Mouse (Mus musculus): ENCODE measurements at regions not wholly inside any gene's neighbourhood (a gene's known extent, or its start where the extent isn't known, plus 50 kb on each side); places are given as distances from the start of the nearest gene placed in this dataset.

DNA sequence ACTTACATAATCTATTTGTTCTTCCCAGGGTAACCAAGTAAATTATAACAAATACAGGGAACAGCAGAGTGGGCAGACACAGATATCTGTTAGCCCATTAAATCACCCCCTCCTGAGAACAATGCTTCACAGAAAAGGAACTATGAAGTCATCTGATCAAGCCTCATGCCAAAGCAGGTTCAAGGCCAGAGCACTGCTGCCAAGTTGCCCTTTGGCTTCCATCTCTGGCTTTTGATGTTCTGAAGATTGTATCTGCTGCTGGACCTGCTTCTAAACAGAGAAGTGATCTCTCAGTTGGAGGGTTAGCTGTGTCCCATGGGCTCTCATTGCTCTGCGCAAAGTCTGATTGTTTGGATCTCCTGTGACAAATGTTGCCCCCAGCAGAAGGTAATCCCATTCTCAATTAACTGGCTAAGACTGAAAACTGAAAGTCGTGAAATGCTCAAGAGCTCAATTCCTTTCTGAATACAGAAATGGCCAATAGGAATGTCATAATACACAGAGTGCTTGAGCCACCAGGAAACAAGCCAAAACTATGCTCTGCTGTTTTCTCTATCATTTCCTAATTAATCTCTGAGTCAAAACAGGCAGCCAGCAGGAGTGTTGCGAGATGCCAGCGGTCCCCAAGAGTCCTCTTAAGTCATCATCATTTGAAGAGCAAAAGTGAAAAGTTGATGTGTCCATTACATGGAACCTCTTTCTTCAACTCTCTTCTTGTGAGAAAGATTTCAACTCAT lies 102.0 kb upstream of the Far2 start:
- TF ChIP-seq CTCF (IDR thresholded peaks at IDR 0.05; ENCODE audit: control insufficient read depth, insufficient read depth, insufficient replicate concordance, low read depth, low read length): no peak
- no peak for TF ChIP-seq POLR2A (IDR thresholded peaks at IDR 0.05; ENCODE audit: control insufficient read depth, low read depth, low read length)
